Mouse (Mus musculus) inflammation-experienced regulatory T-cells, adult 6 months (primary cell): ENCODE data around the gene Gm47283. TPM values are rescaled to one million over a fixed set of nuclear protein-coding genes. Genes with fewer than 3 reads are reported as not detected.
"Not testable (repeated sequence)": the region's sequence is repeated elsewhere in the genome, so short reads cannot be mapped to it uniquely, and the experiment has no call there.

ENCODE experiments used
- ATAC-seq: one replicate; pipeline ENCODE4 v1.8.0; 2017
- polyA plus RNA-seq, 3 experiments: library from polyadenylated mRNA; unstranded; fragments of 100-300 nt; shearing (Covaris generic); gene quantifications; one replicate each; pipeline ENCODE4 v1.2.1; 2017

Gene Gm47283
- not detected for polyA plus RNA-seq

GRCm38 (mm10) chrY:90784438-90784837 lies at the start of gene Gm47283:
TSS of gene Gm47283 (plus strand) at chrY:90784738.
- ATAC-seq, result not testable (repeated sequence)

GRCm38 (mm10) chrY:90735181-90735895 lies 49.2 kb upstream of the Gm47283 start:
- not testable (repeated sequence) for ATAC-seq

GRCm38 (mm10) chrY:90736217-90737000 lies 48.1 kb upstream of the Gm47283 start:
- ATAC-seq, result not testable (repeated sequence)

- ATAC-seq, result no peak
Measured at GRCm38 (mm10) chrY:90737606-90738430, 46.7 kb upstream of the Gm47283 start.

GRCm38 (mm10) chrY:90738431-90738680 lies 46.2 kb upstream of the Gm47283 start:
- ATAC-seq, result no peak

- ATAC-seq, result peak; percentile 11
Measured at GRCm38 (mm10) chrY:90738841-90739530, 45.6 kb upstream of the Gm47283 start.

GRCm38 (mm10) chrY:90739531-90740012 lies 45.0 kb upstream of the Gm47283 start:
- peak; percentile 18 for ATAC-seq

GRCm38 (mm10) chrY:90740013-90740561 lies 44.5 kb upstream of the Gm47283 start:
- ATAC-seq, result peak; percentile 61

- peak; percentile 29 for ATAC-seq
Measured at GRCm38 (mm10) chrY:90741006-90741405, 43.5 kb upstream of the Gm47283 start.

GRCm38 (mm10) chrY:90741452-90742260 lies 42.9 kb upstream of the Gm47283 start:
- not testable (repeated sequence) for ATAC-seq

GRCm38 (mm10) chrY:90742261-90743052 lies 42.1 kb upstream of the Gm47283 start:
- ATAC-seq, result not testable (repeated sequence)

- ATAC-seq, result not testable (repeated sequence)
Measured at GRCm38 (mm10) chrY:90743053-90743810, 41.3 kb upstream of the Gm47283 start.

- no peak for ATAC-seq
Measured at GRCm38 (mm10) chrY:90743811-90744220, 40.7 kb upstream of the Gm47283 start.

- ATAC-seq, result peak; percentile 63
Measured at GRCm38 (mm10) chrY:90744381-90744981, 40.1 kb upstream of the Gm47283 start.

- not testable (repeated sequence) for ATAC-seq
Measured at GRCm38 (mm10) chrY:90745256-90745655, 39.3 kb upstream of the Gm47283 start.

GRCm38 (mm10) chrY:90754721-90755120 lies 29.8 kb upstream of the Gm47283 start, which contains the start of gene Gm21860:
TSS of gene Gm21860 (minus strand) at chrY:90754821.
- not testable (repeated sequence) for ATAC-seq

GRCm38 (mm10) chrY:90839077-90839476 lies 54.5 kb downstream of the Gm47283 start, which contains the start of gene Gm21748:
TSS of gene Gm21748 (minus strand) at chrY:90839177.
- not testable (repeated sequence) for ATAC-seq
